Comparison of ENCODE assay signal across 8 mouse cellular contexts in genomic region chr9:21165952-21166451, GRCm38 (mm10). TPM values are rescaled to one million over a fixed set of nuclear protein-coding genes. Genes with fewer than 3 reads are reported as not detected.
DNase-seq lines count a peak whose midpoint lies in the region; ATAC-seq and TF ChIP-seq lines count a peak whose summit lies in the region.

No protein-coding gene starts in this region.

- peaks cover 43% of the 10 kb centered on the region for H3K4me1 ChIP-seq in kidney, embryonic 14.5 days (ENCODE audit: control insufficient read depth, insufficient read depth, low read length)
- H3K4me1 ChIP-seq in liver, postnatal 0 days (ENCODE audit: insufficient read depth) = peaks cover 41% of the 10 kb centered on the region

- H3K9ac ChIP-seq in kidney, embryonic 14.5 days (ENCODE audit: low read depth, low read length) = peak overlapping the region; percentile 53
- peak overlapping the region; percentile 62 for H3K9ac ChIP-seq in liver, postnatal 0 days (replicated peaks)

- no peaks in the 10 kb centered on the region for H3K9me3 ChIP-seq in kidney, embryonic 14.5 days (ENCODE audit: control insufficient read depth, low read length)
- H3K9me3 ChIP-seq in liver, postnatal 0 days (ENCODE audit: low read length) = no peaks in the 10 kb centered on the region

- 1% methylated on average over 37 of the region's 47 CpGs for WGBS in kidney, embryonic 14.5 days
- whole genome bisulfite sequencing in liver, postnatal 0 days (ENCODE audit: insufficient replicate concordance) = 4% methylated on average over 46 of the region's 47 CpGs

- H3K4me2 ChIP-seq in kidney, embryonic 14.5 days (replicated peaks; ENCODE audit: low read depth, low read length) = peak overlapping the region; percentile 89
- peak overlapping the region; percentile 76 for H3K4me2 ChIP-seq in liver, postnatal 0 days (ENCODE audit: low read depth, low read length)

- TF ChIP-seq EP300 in liver, postnatal 0 days (IDR thresholded peaks at IDR 0.05; ENCODE audit: low read depth) = no peak

- DNase-seq in kidney, adult 18-20 months = peak; percentile 46
- no peak for DNase-seq in kidney, adult 11 months
- DNase-seq in T-cell, adult 2 months (ENCODE audit: low spot score) = peak; percentile 52
- peak; percentile 52 to 57 for DNase-seq in gastrocnemius, postnatal 4 days (ENCODE audit: low spot score in 2 of 2)
- peak; percentile 63 for DNase-seq in liver, postnatal 0 days
- DNase-seq in right cerebral cortex, adult 2 months (ENCODE audit: low spot score in 2 of 2) = peak; percentile 44 to 54
- DNase-seq in cerebellum, adult 9-10 months = no peak

- ATAC-seq in kidney, embryonic 14.5 days (ENCODE audit: low FRiP score, low TSS enrichment) = no peak; the same call in 1 of the 2 replicates
- no peak for ATAC-seq in liver, postnatal 0 days

- H3K4me3 ChIP-seq in kidney, embryonic 14.5 days (ENCODE audit: low read length) = peak overlapping the region; percentile 54
- peak overlapping the region; percentile 56 for H3K4me3 ChIP-seq in liver, postnatal 0 days (ENCODE audit: low read depth, low read length)

- no peaks in the 10 kb centered on the region for H3K36me3 ChIP-seq in kidney, embryonic 14.5 days (ENCODE audit: control insufficient read depth, insufficient read depth, low read length)
- H3K36me3 ChIP-seq in liver, postnatal 0 days (replicated peaks; ENCODE audit: insufficient read depth, low read length) = no peaks in the 10 kb centered on the region

- no peak overlapping the region for H3K27ac ChIP-seq in kidney, embryonic 14.5 days (ENCODE audit: low read depth, low read length)
- no peak overlapping the region for H3K27ac ChIP-seq in liver, postnatal 0 days (ENCODE audit: low read depth)

- H3K27me3 ChIP-seq in kidney, embryonic 14.5 days (ENCODE audit: control insufficient read depth, insufficient read depth, low read length) = peaks cover 39% of the 10 kb centered on the region
- peaks cover 42% of the 10 kb centered on the region for H3K27me3 ChIP-seq in liver, postnatal 0 days (ENCODE audit: insufficient read depth, low read length)

- TF ChIP-seq CTCF in liver, postnatal 0 days (IDR thresholded peaks at IDR 0.05; ENCODE audit: low read depth) = peak; percentile 74

RNA-seq across cellular contexts. Expression of gene Pde4a, which starts 0.5 kb away (rescaled TPM):
- 10 to 100 TPM; 11.6 to 13.8 TPM for total RNA-seq in gastrocnemius, postnatal 4 days (2021)
- 13.7 and 14.0 TPM in 2 replicates for polyA plus RNA-seq in kidney, embryonic 14.5 days (2014; fragmentation: Nextera tagmentation; extraction: Ambion mirVana)
- 1.4 and 1.5 TPM in 2 replicates for polyA plus RNA-seq in liver, postnatal 0 days (2015; fragmentation: Nextera tagmentation; extraction: Ambion mirVana)

RNA-seq across cellular contexts. Expression of gene Cdc37, which starts 16.2 kb away (rescaled TPM):
- 100 to 1,000 TPM; 160 to 163 TPM for total RNA-seq in gastrocnemius, postnatal 4 days (2021)
- polyA plus RNA-seq in kidney, embryonic 14.5 days (2014; fragmentation: Nextera tagmentation; extraction: Ambion mirVana) = 366 and 377 TPM in 2 replicates
- 81.1 and 84.1 TPM in 2 replicates for polyA plus RNA-seq in liver, postnatal 0 days (2015; fragmentation: Nextera tagmentation; extraction: Ambion mirVana)

RNA-seq across cellular contexts. Expression of gene Tyk2, which starts 35.0 kb away (rescaled TPM):
- total RNA-seq in gastrocnemius, postnatal 4 days (2021) = 1 to 10 TPM; 9.3 TPM
- polyA plus RNA-seq in kidney, embryonic 14.5 days (2014; fragmentation: Nextera tagmentation; extraction: Ambion mirVana) = 5.6 and 8.7 TPM in 2 replicates
- 4.5 and 5.4 TPM in 2 replicates for polyA plus RNA-seq in liver, postnatal 0 days (2015; fragmentation: Nextera tagmentation; extraction: Ambion mirVana)

Comparison
In these comparisons a context has a peak if more than half of its experiments do, and no peak if none do; other contexts are left out.
1. DNase-seq: peak in kidney, adult 18-20 months (single experiment), T-cell, adult 2 months (single experiment), gastrocnemius, postnatal 4 days (2 of 2), liver, postnatal 0 days (single experiment) and right cerebral cortex, adult 2 months (2 of 2); none in kidney, adult 11 months (single experiment) and cerebellum, adult 9-10 months (single experiment).